Mouse (Mus musculus) MEL (cell line): ENCODE measurements around the gene Zfand2b. TPM values are rescaled to one million over a fixed set of nuclear protein-coding genes. Genes with fewer than 3 reads are reported as not detected.

Experiments used
- DNase-seq: peaks from one replicate; pipeline ENCODE4 v3.0.0; 2011; ENCODE audit warnings: low read depth, low spot score
- H3K27ac ChIP-seq: 2 replicates; pipeline ENCODE4 v1.5.1; 2012; ENCODE audit warnings: low read depth, mild to moderate bottlenecking, control low read depth, low read length, moderate library complexity; ENCODE audit not compliant: control insufficient read depth
- H3K27me3 ChIP-seq, 2 experiments: fragments of 150-350 bp in 1 of 2; sonication (generic) in 1 of 2; 2 replicates each; pipeline ENCODE4 v1.6.1; 2012; ENCODE audit warnings: low read length in 2 of 2, mild to moderate bottlenecking in 2 of 2, improper control_type of control experiment in 1 of 2, moderate library complexity in 1 of 2; ENCODE audit not compliant: insufficient read depth in 2 of 2, control insufficient read depth in 1 of 2
- H3K36me3 ChIP-seq, 2 experiments: 2 replicates each; pipeline ENCODE4 v1.6.1; 2012 to 2014; ENCODE audit warnings: low read length in 2 of 2, improper control_type of control experiment in 1 of 2, inconsistent platforms in 1 of 2, mild to moderate bottlenecking in 1 of 2; ENCODE audit not compliant: insufficient read depth in 2 of 2, control insufficient read depth in 1 of 2
- H3K4me1 ChIP-seq, 2 experiments: fragments of 150-350 bp in 1 of 2; sonication (generic) in 1 of 2; 2 replicates each; pipeline ENCODE4 v1.6.1; 2012; ENCODE audit warnings: low read length in 2 of 2, improper control_type of control experiment in 1 of 2, mild to moderate bottlenecking in 1 of 2; ENCODE audit not compliant: insufficient read depth in 2 of 2, control insufficient read depth in 1 of 2
- H3K4me3 ChIP-seq, 2 experiments: fragments of 150-350 bp in 1 of 2; sonication (generic) in 1 of 2; 2 replicates each; pipeline ENCODE4 v1.5.1; 2012; ENCODE audit warnings: low read depth in 2 of 2, low read length in 2 of 2, mild to moderate bottlenecking in 2 of 2, moderate library complexity in 2 of 2, control low read depth in 1 of 2, improper control_type of control experiment in 1 of 2; ENCODE audit not compliant: control insufficient read depth in 1 of 2, insufficient read depth in 1 of 2
- H3K79me2 ChIP-seq: 2 replicates; pipeline ENCODE4 v1.6.1; 2012; ENCODE audit warnings: mild to moderate bottlenecking, low read length, moderate library complexity; ENCODE audit not compliant: control insufficient read depth, poor library complexity, insufficient read depth
- H3K9ac ChIP-seq: 2 replicates; pipeline ENCODE4 v1.6.1; 2012; ENCODE audit warnings: low read depth, mild to moderate bottlenecking, control low read depth, low read length, moderate library complexity; ENCODE audit not compliant: control insufficient read depth, poor library complexity, severe bottlenecking
- H3K9me3 ChIP-seq: fragments of 150-350 bp; sonication (generic); replicated peaks from 2 replicates; pipeline ENCODE4 v1.6.1; 2012; ENCODE audit warnings: mild to moderate bottlenecking, low read length, improper control_type of control experiment, moderate library complexity; ENCODE audit not compliant: insufficient read depth
- CTCF ChIP-seq, 3 experiments: IDR thresholded peaks in 2 of 3; conservative IDR thresholded peaks in 1 of 3; 2 replicates each; pipeline ENCODE4 v1.5.1; 2011 to 2012; ENCODE audit warnings: low read length in 3 of 3, low read depth in 2 of 3, mild to moderate bottlenecking in 2 of 3, improper control_type of control experiment in 1 of 3, inconsistent platforms in 1 of 3, mixed read lengths in 1 of 3, moderate library complexity in 1 of 3; ENCODE audit not compliant: control insufficient read depth in 1 of 3, insufficient read depth in 1 of 3, poor library complexity in 1 of 3, severe bottlenecking in 1 of 3
- E2F4 ChIP-seq: IDR thresholded peaks from 2 replicates; pipeline ENCODE4 v1.6.1; 2011; ENCODE audit warnings: low read depth, low read length, improper control_type of control experiment, borderline replicate concordance
- ELF1 ChIP-seq: IDR thresholded peaks from 2 replicates; pipeline ENCODE4 v1.6.1; 2014; ENCODE audit warnings: low read depth, mild to moderate bottlenecking, inconsistent platforms, low read length, improper control_type of control experiment, moderate library complexity
- EP300 ChIP-seq, 2 experiments: IDR thresholded peaks; 2 replicates each; pipeline ENCODE4 v1.6.1; 2011; ENCODE audit warnings: improper control_type of control experiment in 2 of 2, low read length in 2 of 2, low read depth in 1 of 2, mild to moderate bottlenecking in 1 of 2
- ETS1 ChIP-seq: IDR thresholded peaks from 2 replicates; pipeline ENCODE4 v1.6.1; 2012; ENCODE audit warnings: low read depth, mild to moderate bottlenecking, inconsistent platforms, low read length, improper control_type of control experiment, moderate library complexity
- GATA1 ChIP-seq: IDR thresholded peaks from 2 replicates; pipeline ENCODE4 v1.6.1; 2011; ENCODE audit warnings: low read depth, low read length, improper control_type of control experiment
- JUND ChIP-seq: IDR thresholded peaks from 2 replicates; pipeline ENCODE4 v1.6.1; 2011; ENCODE audit warnings: low read depth, mild to moderate bottlenecking, improper control_type of control experiment, low read length
- MAX ChIP-seq: IDR thresholded peaks from 2 replicates; pipeline ENCODE4 v1.6.1; 2011; ENCODE audit warnings: low read length, improper control_type of control experiment
- MAZ ChIP-seq: IDR thresholded peaks from 2 replicates; pipeline ENCODE4 v1.6.1; 2012; ENCODE audit warnings: low read depth, mild to moderate bottlenecking, inconsistent platforms, low read length, improper control_type of control experiment
- MEF2A ChIP-seq: IDR thresholded peaks from 2 replicates; pipeline ENCODE4 v1.6.1; 2014; ENCODE audit warnings: low read depth, mild to moderate bottlenecking, inconsistent platforms, low read length, improper control_type of control experiment; ENCODE audit not compliant: poor library complexity, insufficient replicate concordance, severe bottlenecking; ENCODE audit errors: extremely low read depth
- NELFE ChIP-seq: IDR thresholded peaks from 2 replicates; pipeline ENCODE4 v1.6.1; 2011; ENCODE audit warnings: low read depth, low read length, improper control_type of control experiment
- RAD21 ChIP-seq: IDR thresholded peaks from 2 replicates; pipeline ENCODE4 v1.6.1; 2011; ENCODE audit warnings: mild to moderate bottlenecking, low read depth, low read length, improper control_type of control experiment
- TCF12 ChIP-seq: IDR thresholded peaks from 2 replicates; pipeline ENCODE4 v1.6.1; 2014; ENCODE audit warnings: low read depth, mild to moderate bottlenecking, inconsistent platforms, low read length, improper control_type of control experiment, moderate library complexity
- ZMIZ1 ChIP-seq: IDR thresholded peaks from 2 replicates; pipeline ENCODE4 v1.6.1; 2012; ENCODE audit warnings: low read depth, mild to moderate bottlenecking, inconsistent platforms, low read length, improper control_type of control experiment, moderate library complexity
- ZNF384 ChIP-seq: IDR thresholded peaks from 2 replicates; pipeline ENCODE4 v1.6.1; 2012; ENCODE audit warnings: low read depth, mild to moderate bottlenecking, inconsistent platforms, low read length, improper control_type of control experiment
- polyA plus RNA-seq, 2 experiments: library from polyadenylated mRNA; stranded (reverse) in 1 of 2; unstranded in 1 of 2; fragments of >175 nt in 1 of 2; fragments of >200 nt in 1 of 2; gene quantifications; 2 replicates each; pipeline versions ENCODE4 v1.2.1 to v1.2.4; 2012; ENCODE audit warnings: low replicate concordance in 2 of 2, low read depth in 1 of 2; ENCODE audit not compliant: insufficient read length in 2 of 2, insufficient read depth in 1 of 2, missing spikeins in 1 of 2
- total RNA-seq: library from RNA; depleted of rRNA; stranded (reverse); fragments of 300-350 nt; gene quantifications from 2 replicates; pipeline ENCODE4 v1.2.3, GENCODE M21; 2012

Zfand2b gene
- total and polyA plus RNA-seq, 3 experiments, result 15.0 to 18.3 TPM; not detected in 1

GRCm38 (mm10) chr1:75142301-75143261 lies 25.9 kb upstream of the Zfand2b start, which contains the start of the genes Cnppd1 and Retreg2 (continued):
- TF ChIP-seq NELFE, result peak; percentile 77
- no peak; a peak in 1 of 4 replicates for TF ChIP-seq EP300 (IDR thresholded peaks at IDR 0.05; ENCODE audit: low read depth in 1 of 2, low read length in 2 of 2)
- no peak; the same call in 1 of the 2 replicates for TF ChIP-seq MAZ
- TF ChIP-seq ZMIZ1, result peak; percentile 39
- no peak; the same call in 1 of the 2 replicates for TF ChIP-seq ELF1
- no peak for TF ChIP-seq E2F4
- peak; percentile 64; the same call in 1 of the 2 replicates for TF ChIP-seq ETS1
- no peak for TF ChIP-seq JUND
- TF ChIP-seq RAD21, result no peak
- no peak for TF ChIP-seq TCF12
- TF ChIP-seq GATA1, result no peak
- peak; percentile 99 for TF ChIP-seq MAX
- TF ChIP-seq MEF2A, result no peak

- Histone ChIP-seq H3K4me3 (no peak overlapping the region), H3K36me3 (no peaks in the 10 kb centered on the region; a peak in 2 of 4 replicates), H3K9me3 (no peaks in the 10 kb centered on the region), H3K4me1 (peaks cover 0 to 5% of the 10 kb centered on the region in 2 experiments; a peak in 2 of 4 replicates), H3K9ac (no peak overlapping the region), H3K27ac (no peak overlapping the region), H3K27me3 (no peaks in the 10 kb centered on the region), H3K79me2 (peaks cover 28% of the 10 kb centered on the region)
- no peak for TF ChIP-seq CTCF (IDR thresholded peaks at IDR 0.05 in 2 of 3, conservative IDR thresholded peaks at IDR 0.05 in 1 of 3; ENCODE audit: control insufficient read depth in 1 of 3, insufficient read depth in 1 of 3, low read depth in 2 of 3, low read length in 3 of 3, poor library complexity in 1 of 3, severe bottlenecking in 1 of 3)
- TF ChIP-seq E2F4, result no peak
- no peak for TF ChIP-seq NELFE
- peak in 1 of 2 experiments; percentile 21; a peak in 1 of 4 replicates for TF ChIP-seq EP300 (IDR thresholded peaks at IDR 0.05; ENCODE audit: low read depth in 1 of 2, low read length in 2 of 2)
- no peak for TF ChIP-seq ZNF384
- DNase-seq, result no peak
Measured at GRCm38 (mm10) chr1:75145589-75145988, 22.9 kb upstream of the Zfand2b start.
